Comparison of ENCODE assay signal across 1 mouse cellular context in the genomic region with DNA sequence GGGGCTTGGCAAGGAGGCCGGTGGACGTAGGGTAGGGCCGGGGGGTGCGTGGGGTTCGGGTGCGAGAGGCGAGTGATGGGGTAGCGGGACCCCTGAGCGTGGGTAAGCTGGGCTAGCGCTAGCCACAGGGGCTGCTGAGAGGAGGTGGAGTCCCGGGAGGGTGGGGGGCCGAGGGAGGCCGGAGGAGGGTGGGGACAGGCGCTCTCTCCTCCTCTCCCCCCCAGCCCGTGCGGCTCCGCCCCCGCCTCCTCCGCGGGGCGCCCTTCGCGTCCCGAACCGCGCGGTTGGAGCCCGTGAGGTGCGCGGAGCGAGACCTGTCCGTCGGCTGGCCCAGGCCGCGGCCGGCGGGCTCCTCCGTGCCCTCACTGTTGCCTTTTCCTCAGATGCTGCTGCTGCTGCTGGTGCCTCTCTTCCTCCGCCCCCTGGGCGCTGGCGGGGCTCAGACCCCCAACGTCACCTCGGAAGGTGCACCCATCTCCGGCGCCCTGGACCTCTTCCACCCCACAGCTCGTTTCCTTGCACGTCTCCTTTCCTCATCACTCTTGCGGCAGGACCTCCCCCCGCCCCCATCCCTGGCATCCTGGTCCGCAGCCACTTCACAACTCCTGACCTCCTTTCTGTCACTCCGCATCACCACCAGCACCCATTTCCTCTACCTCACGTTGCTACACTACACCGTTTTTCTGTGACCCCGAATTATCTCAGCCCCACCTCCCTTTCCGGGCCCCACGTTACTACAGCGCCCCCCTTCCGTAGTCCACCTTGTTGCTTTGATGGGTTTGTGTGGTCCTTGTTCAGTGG.
TF ChIP-seq lines count a peak whose summit lies in the region.

No protein-coding gene starts in this region.

TF ChIP-seq in MEL, 35 proteins besides CTCF, POLR2A, EP300 and RAD21 (continued from another document):
- TF ChIP-seq NELFE (IDR thresholded peaks at IDR 0.05; ENCODE audit: low read depth, low read length): peak; percentile 21; the same call in 1 of the 2 replicates
- no peak for TF ChIP-seq UBTF (IDR thresholded peaks at IDR 0.05; ENCODE audit: borderline replicate concordance, insufficient read depth, low read depth, low read length)
